Mouse (Mus musculus): ENCODE measurements around the gene Efhb. TPM values are rescaled to one million over a fixed set of nuclear protein-coding genes. Genes with fewer than 3 reads are reported as not detected.

Efhb gene
- 0.06 and 0.07 TPM in 2 replicates for polyA plus RNA-seq (2012; rRNA removed)

GRCm38 (mm10) chr17:53462603-53463495, at the start of gene Efhb:
Gene Efhb, minus strand, starts transcription at chr17:53463321.

GRCm38 (mm10) chr17:53478858-53479603, 15.9 kb upstream of the Efhb start, which contains the start of gene Rab5a:
Gene Rab5a, plus strand, starts transcription at chr17:53479234.

Other genes with a start within 250 kb of the Efhb start
- gene Rab5a, start 15.9 kb upstream of the Efhb start, polyA plus RNA-seq (2012; rRNA removed) = 18.4 and 20.0 TPM in 2 replicates
- gene Pp2d1, start 76.1 kb upstream of the Efhb start, polyA plus RNA-seq (2012; rRNA removed) = not detected in 2 replicates
- gene Kat2b, start 103.5 kb upstream of the Efhb start, polyA plus RNA-seq (2012; rRNA removed) = 9.1 and 9.6 TPM in 2 replicates
- 6.3 and 6.4 TPM in 2 replicates for gene Sgo1, start 226.0 kb upstream of the Efhb start, polyA plus RNA-seq (2012; rRNA removed)